Mouse (Mus musculus): ENCODE data around the gene Tmprss11f.
"Not testable (repeated sequence)": the region's sequence is repeated elsewhere in the genome, so short reads cannot be mapped to it uniquely, and the experiment has no call there.

DNA sequence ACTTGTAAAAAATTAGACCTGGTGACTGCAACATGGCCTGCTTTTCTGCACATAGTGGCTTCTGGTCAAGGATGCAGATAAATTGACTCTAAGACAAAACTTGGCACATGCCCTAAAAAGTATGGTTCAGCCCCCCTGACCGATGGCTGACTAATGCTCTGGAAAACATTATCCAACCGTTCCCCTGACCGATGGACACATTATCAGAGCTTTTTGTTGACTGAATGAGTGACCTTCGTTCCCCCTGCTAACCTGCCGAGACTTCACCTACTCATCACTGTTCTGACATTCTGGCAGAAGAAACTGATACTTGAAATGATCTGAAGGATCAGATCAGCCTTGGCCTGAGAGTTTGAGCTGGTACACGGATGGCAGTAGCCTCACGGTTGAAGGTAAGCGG lies 53.5 kb downstream of the Tmprss11f start:
- TF ChIP-seq CTCF (IDR thresholded peaks at IDR 0.05; ENCODE audit: borderline replicate concordance, insufficient read depth, low read depth, low read length); POLR2A (IDR thresholded peaks at IDR 0.05; ENCODE audit: borderline replicate concordance, insufficient read depth, low read length): not testable (repeated sequence)

All from cerebellum, adult 2 months (tissue).